Mouse (Mus musculus) erythroblast, embryonic 14.5 days (primary cell): ENCODE measurements around the gene Dysf.

Experiments used
- GATA1 ChIP-seq: IDR thresholded peaks from 2 replicates; pipeline ENCODE4 v1.6.1; 2012; ENCODE audit warnings: low read length, inconsistent platforms, mixed read lengths
- TAL1 ChIP-seq: IDR thresholded peaks from 3 replicates; pipeline ENCODE4 v1.6.1; 2012; ENCODE audit warnings: low read length, inconsistent platforms, mixed read lengths

GRCm38 (mm10) chr6:84048856-84049255, 40.5 kb downstream of the Dysf start:
- TF ChIP-seq GATA1 (no peak), TAL1 (no peak)
